Mouse (Mus musculus) small intestine, adult 2 months (tissue): Measurements from ENCODE around the gene Lrba.

Source experiments
- CTCF ChIP-seq: fragments of 200-500 bp; IDR thresholded peaks from 2 replicates; pipeline ENCODE4 v1.5.1; 2012; ENCODE audit warnings: low read depth, mild to moderate bottlenecking, control low read depth, inconsistent platforms, low read length, moderate library complexity, mixed read lengths; ENCODE audit not compliant: insufficient replicate concordance, insufficient read length; ENCODE audit errors: extremely low read depth
- POLR2A ChIP-seq: fragments of 200-500 bp; IDR thresholded peaks from 2 replicates; pipeline ENCODE4 v1.6.1; 2012; ENCODE audit warnings: low read depth, mild to moderate bottlenecking, control low read depth, inconsistent platforms, low read length, moderate library complexity

- no peak for TF ChIP-seq POLR2A
- peak; percentile 38; the same call in 1 of the 2 replicates for TF ChIP-seq CTCF
These were observed 564.2 kb downstream of the Lrba start for GRCm38 (mm10) chr3:86788711-86789110.
